Mouse (Mus musculus): ENCODE data around the gene Tssk4. TPM values are rescaled to one million over a fixed set of nuclear protein-coding genes. Genes with fewer than 3 reads are reported as not detected.

Tssk4 gene
- total RNA-seq, 2 experiments from 2014 or later = 0.75 to 0.85 TPM

DNA sequence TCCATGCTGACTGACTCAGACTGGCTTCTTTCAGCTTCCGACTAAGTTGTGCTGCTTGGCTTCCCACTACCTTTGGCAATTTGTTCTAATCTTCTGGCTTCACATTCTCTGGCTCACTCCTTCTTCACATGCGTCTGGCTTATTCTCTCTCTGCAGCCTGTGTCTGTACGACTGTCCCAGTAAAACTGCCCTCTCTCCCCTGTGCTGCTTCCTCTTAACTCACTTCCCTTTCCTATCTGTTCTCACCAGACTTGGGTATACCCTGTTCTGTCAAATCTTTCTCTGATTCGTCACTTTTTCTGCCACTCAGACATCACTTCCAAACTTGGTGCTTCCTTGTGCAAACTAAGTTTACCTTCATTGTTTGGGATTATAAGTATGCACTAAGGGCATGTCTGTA lies 47.2 kb downstream of the Tssk4 start:
- intact Hi-C loops (cut with DNase I) = no loop called here
- no peak for DNase-seq (ENCODE audit: extremely low spot score in 1 of 2, low spot score in 2 of 2)

DNA sequence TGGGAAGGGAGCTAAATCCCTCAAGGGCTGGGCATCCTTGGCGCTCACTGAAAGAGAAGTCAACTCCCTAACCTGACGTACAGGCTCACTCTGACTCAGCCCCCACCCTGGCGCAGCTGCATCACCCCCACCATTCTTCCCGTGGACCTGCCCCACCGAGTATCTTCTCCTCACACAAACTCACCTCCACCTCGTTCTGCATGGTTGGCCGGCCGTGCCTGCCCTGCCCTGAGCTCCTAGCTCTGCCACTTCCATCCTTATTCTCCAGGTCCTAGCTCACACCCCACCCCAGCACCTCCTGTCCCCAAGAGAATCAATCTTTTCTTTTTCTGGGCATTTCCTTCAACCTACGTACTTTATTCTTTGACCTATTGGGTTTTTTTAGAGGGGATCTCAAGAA lies 51.1 kb downstream of the Tssk4 start:
- DNase-seq (ENCODE audit: extremely low spot score in 1 of 2, low spot score in 2 of 2) = no peak
- intact Hi-C loops (cut with DNase I) = no loop called here

Other genes with a start within 250 kb of the Tssk4 start
- gene Dhrs4, start 171.4 kb upstream of the Tssk4 start, total RNA-seq (2021) = 10 to 100 TPM; 11.6 to 12.9 TPM
- 100 to 1,000 TPM; 105 to 109 TPM for gene Carmil3, start 159.5 kb upstream of the Tssk4 start, total RNA-seq (2021)
- 100 to 1,000 TPM; 176 to 200 TPM for gene Cpne6, start 139.7 kb upstream of the Tssk4 start, total RNA-seq (2021)
- under 1 TPM; 0.18 to 0.49 TPM for gene Nrl, start 125.2 kb upstream of the Tssk4 start, total RNA-seq (2021)
- gene Pck2, start 109.9 kb upstream of the Tssk4 start, total RNA-seq (2021) = 10 to 100 TPM; 13.3 to 15.5 TPM
- 10 to 100 TPM; 66.1 to 68.0 TPM for gene Dcaf11, start 90.2 kb upstream of the Tssk4 start, total RNA-seq (2021)
- not detected for gene A730061H03Rik, start 89.8 kb upstream of the Tssk4 start, total RNA-seq (2021)
- not detected for gene Fitm1, start 74.6 kb upstream of the Tssk4 start, total RNA-seq (2021)
- gene Psme1, start 72.1 kb upstream of the Tssk4 start, total RNA-seq (2021) = 10 to 100 TPM; 83.0 to 84.9 TPM
- 10 to 100 TPM; 42.7 to 49.1 TPM for gene Emc9, start 64.9 kb upstream of the Tssk4 start, total RNA-seq (2021)
- 10 to 100 TPM; 56.3 to 67.2 TPM for gene Psme2, start 59.1 kb upstream of the Tssk4 start, total RNA-seq (2021)
- 10 to 100 TPM; 33.3 to 45.4 TPM for gene Rnf31, start 58.5 kb upstream of the Tssk4 start, total RNA-seq (2021)
- gene Irf9, start 46.6 kb upstream of the Tssk4 start, total RNA-seq (2021) = 10 to 100 TPM; 10.0 to 12.5 TPM
- gene Rec8, start 32.1 kb upstream of the Tssk4 start, total RNA-seq (2021) = 1 to 10 TPM; 2.9 to 3.2 TPM
- gene Ipo4, start 14.2 kb upstream of the Tssk4 start, total RNA-seq (2021) = 100 to 1,000 TPM; 141 to 164 TPM
- gene Gm49378, start 12.3 kb upstream of the Tssk4 start, total RNA-seq (2021) = 1 to 10 TPM; 3.2 to 5.5 TPM
- 10 to 100 TPM; 43.1 to 45.0 TPM for gene Tm9sf1, start 6.4 kb upstream of the Tssk4 start, total RNA-seq (2021)
- gene Mdp1, start 10.3 kb downstream of the Tssk4 start, total RNA-seq (2021) = 10 to 100 TPM; 43.7 to 48.4 TPM
- 10 to 100 TPM; 27.6 to 27.9 TPM for gene Gmpr2, start 21.8 kb downstream of the Tssk4 start, total RNA-seq (2021)
- 100 to 1,000 TPM; 355 to 367 TPM for gene Nedd8, start 21.9 kb downstream of the Tssk4 start, total RNA-seq (2021)
- 10 to 100 TPM; 13.9 to 16.0 TPM for gene Tinf2, start 31.6 kb downstream of the Tssk4 start, total RNA-seq (2021)
- gene Tgm1, start 63.7 kb downstream of the Tssk4 start, total RNA-seq (2021) = under 1 TPM in 1 of 2 experiments, not detected in 1; 0.24 TPM
- 10 to 100 TPM; 46.6 to 48.2 TPM for gene Rabggta, start 72.1 kb downstream of the Tssk4 start, total RNA-seq (2021)
- 10 to 100 TPM; 93.2 to 94.9 TPM for gene Dhrs1, start 95.5 kb downstream of the Tssk4 start, total RNA-seq (2021)
- gene Nop9, start 95.5 kb downstream of the Tssk4 start, total RNA-seq (2021) = 10 to 100 TPM; 15.8 to 18.5 TPM
- under 1 TPM; 0.49 to 0.84 TPM for gene Cideb, start 108.3 kb downstream of the Tssk4 start, total RNA-seq (2021)
- gene Ltb4r2, start 111.2 kb downstream of the Tssk4 start, total RNA-seq (2021) = under 1 TPM; 0.41 to 0.43 TPM
- under 1 TPM; 0.51 to 0.64 TPM for gene Ltb4r1, start 115.8 kb downstream of the Tssk4 start, total RNA-seq (2021)
- 1 to 10 TPM; 3.3 to 4.0 TPM for gene Adcy4, start 133.9 kb downstream of the Tssk4 start, total RNA-seq (2021)
- gene Ripk3, start 138.7 kb downstream of the Tssk4 start, total RNA-seq (2021) = 1 to 10 TPM; 2.0 to 2.6 TPM
- gene Nfatc4, start 173.0 kb downstream of the Tssk4 start, total RNA-seq (2021) = 1 to 10 TPM; 3.9 to 4.1 TPM
- 10 to 100 TPM; 12.3 to 13.1 TPM for gene Nynrin, start 203.8 kb downstream of the Tssk4 start, total RNA-seq (2021)
- under 1 TPM; 0.28 to 0.65 TPM for gene Cbln3, start 234.2 kb downstream of the Tssk4 start, total RNA-seq (2021)
- gene Khnyn, start 234.8 kb downstream of the Tssk4 start, total RNA-seq (2021) = 10 to 100 TPM in 1 of 2 experiments, 1 to 10 TPM in 1; 9.8 to 11.3 TPM